Mouse (Mus musculus): ENCODE measurements around the gene Gjb4. TPM values are rescaled to one million over a fixed set of nuclear protein-coding genes. Genes with fewer than 3 reads are reported as not detected.

Gene Gjb4
- total RNA-seq (2021), result not detected

DNA sequence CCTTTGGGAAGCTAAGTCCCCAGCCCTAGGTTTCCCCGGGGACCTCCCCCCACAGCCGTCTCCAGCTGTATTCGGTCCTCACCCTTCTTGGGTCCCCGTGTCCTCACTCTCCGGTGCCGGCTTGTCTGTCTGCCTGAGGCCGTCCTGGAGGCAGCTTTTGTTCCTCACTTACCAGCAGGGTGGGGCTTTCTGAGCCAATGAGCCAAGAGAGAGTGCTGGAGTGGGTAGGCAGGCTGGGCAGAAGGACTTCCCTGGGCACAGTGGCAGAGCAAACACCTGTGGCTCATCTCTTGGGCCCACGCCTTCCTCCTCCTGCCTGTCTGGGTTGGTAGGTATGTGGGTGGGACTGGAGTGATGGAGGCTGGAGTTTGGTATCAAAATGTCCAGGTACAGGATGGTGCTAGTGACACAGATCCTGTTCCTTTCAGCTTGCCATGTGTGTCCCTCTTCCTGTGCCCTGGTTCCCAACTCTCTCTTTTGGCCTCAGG, at the start of gene Gjb4:
Gene Gjb4 (minus strand): TSS at position 131 of the 488 bp plus-strand sequence.
- intact Hi-C loops (cut with DNase I), result no loop called here
- DNase-seq (ENCODE audit: low spot score in 2 of 2), result peak in 1 of 2 experiments; percentile 20

DNA sequence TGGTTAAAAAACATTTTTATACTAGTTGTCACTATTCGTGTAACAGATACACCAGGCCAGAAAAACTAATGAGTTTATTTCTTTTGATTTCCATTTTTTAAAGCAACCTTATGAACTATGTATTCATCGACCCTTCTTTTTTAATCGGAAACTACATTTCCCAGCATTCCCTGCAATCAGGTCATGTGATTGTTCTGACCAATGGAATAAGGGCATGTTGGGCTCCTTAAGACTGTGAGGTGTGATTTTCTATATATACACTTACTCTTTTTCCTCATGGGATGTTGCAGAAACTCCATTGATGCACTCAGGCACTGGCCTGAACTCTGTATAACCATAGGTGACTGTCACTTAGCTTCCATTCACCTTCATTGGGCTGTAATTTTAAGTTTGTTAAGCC, 48.7 kb upstream of the Gjb4 start:
- intact Hi-C loops (cut with DNase I), result no loop called here
- peak in 1 of 2 experiments; percentile 9 for DNase-seq (ENCODE audit: low spot score in 2 of 2)

DNA sequence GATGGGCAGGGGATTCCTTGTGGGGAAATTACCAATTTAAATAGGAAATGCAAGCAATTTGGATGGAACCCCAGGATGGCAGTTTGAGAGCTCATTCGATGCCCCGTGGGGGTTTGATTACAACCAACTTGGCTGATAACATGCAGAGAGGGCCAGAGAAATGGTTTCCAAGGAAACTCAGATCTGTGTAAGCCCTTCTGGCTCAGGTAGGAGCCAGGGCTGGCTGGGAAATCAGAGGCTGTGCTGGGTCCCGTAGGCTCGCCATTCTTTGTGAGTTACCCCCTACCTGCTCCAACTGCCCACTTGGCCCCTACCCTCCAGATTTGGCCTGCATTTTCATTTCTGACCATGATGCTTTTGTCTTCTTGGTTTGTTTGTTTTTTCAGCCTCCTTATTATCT, 48.3 kb upstream of the Gjb4 start:
- intact Hi-C loops (cut with DNase I), result no loop called here
- DNase-seq (ENCODE audit: low spot score in 2 of 2), result no peak

GRCm38 (mm10) chr4:127400165-127401145, 46.6 kb upstream of the Gjb4 start:
- intact Hi-C loops (cut with DNase I), result no loop called here

GRCm38 (mm10) chr4:127395591-127395990, 41.7 kb upstream of the Gjb4 start:
- no peak for DNase-seq (ENCODE audit: low spot score in 2 of 2)
- intact Hi-C loops (cut with DNase I), result no loop called here

More at GRCm38 (mm10) chr4:127400165-127401145, 46.6 kb upstream of the Gjb4 start:
- peak; percentile 14 to 56 for DNase-seq (ENCODE audit: low spot score in 2 of 2)

DNA sequence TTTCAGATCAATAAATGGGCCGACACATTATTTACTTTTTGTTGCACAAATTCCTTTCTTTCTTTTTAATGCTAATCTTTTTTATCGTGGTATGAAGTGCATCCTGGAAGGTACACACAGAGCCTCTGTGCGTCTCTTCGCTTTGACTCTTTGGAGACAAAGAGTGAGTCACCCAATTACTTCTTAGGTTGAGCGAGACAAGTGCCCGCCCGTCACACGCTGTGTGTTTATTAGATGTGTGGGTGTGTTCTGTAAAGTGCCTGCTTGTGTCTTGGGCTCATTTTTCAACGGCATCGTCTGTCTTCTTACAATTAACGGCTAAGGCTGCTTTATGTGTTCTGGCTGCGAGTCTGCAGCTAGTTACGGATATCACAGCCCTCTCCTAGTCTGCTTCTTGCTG, 35.8 kb upstream of the Gjb4 start:
- intact Hi-C loops (cut with DNase I), result no loop called here
- DNase-seq (ENCODE audit: low spot score in 2 of 2), result peak in 1 of 2 experiments; percentile 49

- intact Hi-C loops (cut with DNase I), result no loop called here
- DNase-seq (ENCODE audit: low spot score in 2 of 2), result no peak
Measured at GRCm38 (mm10) chr4:127377344-127377743, 23.5 kb upstream of the Gjb4 start.

GRCm38 (mm10) chr4:127375541-127376177, 21.8 kb upstream of the Gjb4 start:
- intact Hi-C loops (cut with DNase I), result no loop called here

GRCm38 (mm10) chr4:127374645-127375044, 20.8 kb upstream of the Gjb4 start:
- DNase-seq (ENCODE audit: low spot score in 2 of 2), result no peak
- intact Hi-C loops (cut with DNase I), result no loop called here

More at GRCm38 (mm10) chr4:127375541-127376177, 21.8 kb upstream of the Gjb4 start:
- DNase-seq (ENCODE audit: low spot score in 2 of 2), result no peak

DNA sequence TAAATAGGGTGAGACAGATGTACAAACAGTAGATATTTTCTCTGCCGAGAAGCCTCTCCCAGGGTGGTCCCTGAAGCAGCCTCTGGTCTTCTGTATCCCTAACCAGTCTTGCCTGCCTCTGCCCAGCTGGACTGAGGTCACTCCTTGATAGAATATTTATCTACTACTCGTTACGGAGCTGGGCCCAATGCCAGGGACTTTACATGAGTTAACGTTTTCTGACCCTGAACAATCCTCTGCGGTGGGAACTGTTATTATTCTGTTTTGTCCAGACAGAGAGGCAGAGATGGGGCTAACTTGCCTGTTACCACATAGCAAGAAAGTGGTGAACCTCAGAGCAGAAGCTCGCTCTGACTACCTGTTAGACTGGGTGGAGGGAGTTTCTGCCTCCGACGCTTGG, 19.6 kb upstream of the Gjb4 start:
- intact Hi-C loops (cut with DNase I), result no loop called here

GRCm38 (mm10) chr4:127371546-127371945, 17.7 kb upstream of the Gjb4 start:
- no peak for DNase-seq (ENCODE audit: low spot score in 2 of 2)
- intact Hi-C loops (cut with DNase I), result no loop called here

More for the DNA sequence above, 19.6 kb upstream of the Gjb4 start:
- no peak for DNase-seq (ENCODE audit: low spot score in 2 of 2)

- intact Hi-C loops (cut with DNase I), result no loop called here
- no peak for DNase-seq (ENCODE audit: low spot score in 2 of 2)
Measured at GRCm38 (mm10) chr4:127370447-127370846, 16.6 kb upstream of the Gjb4 start.

DNA sequence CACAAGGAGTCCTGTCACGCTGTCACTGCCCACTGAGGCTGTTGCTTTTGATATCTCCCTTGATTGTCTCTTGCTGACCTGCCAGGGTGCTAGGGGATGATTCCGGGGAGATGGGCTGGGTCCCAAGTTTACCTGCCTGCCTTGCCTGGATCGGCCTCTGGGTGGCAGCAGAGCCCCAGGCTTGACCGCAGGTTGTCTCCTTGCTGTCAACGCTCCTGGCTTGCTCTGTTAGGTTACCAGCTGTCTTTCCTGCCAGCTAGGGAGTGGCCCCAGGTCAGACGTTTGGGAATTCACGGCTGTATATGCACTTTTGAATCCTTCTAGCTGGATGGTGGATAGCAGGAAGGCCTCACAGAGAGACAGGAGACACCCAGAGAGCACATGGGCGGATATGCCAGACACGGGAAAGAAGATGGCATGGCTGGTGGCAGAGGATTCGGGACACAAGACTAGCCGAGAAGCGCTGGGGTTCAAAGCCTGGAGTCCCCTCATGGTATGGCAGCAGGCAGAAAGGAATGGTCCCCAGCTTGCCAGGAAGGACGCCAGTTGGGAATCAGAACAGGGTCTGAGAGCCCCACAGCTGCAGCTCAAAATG, 14.6 kb upstream of the Gjb4 start:
- intact Hi-C loops (cut with DNase I), result loop anchor here (5.0 kb wide), 3 partner anchors 244 to 1174 kb away; partner anchors contain the start of gene Csmd2
- DNase-seq (ENCODE audit: low spot score in 2 of 2), result peak; percentile 65 to 69

DNA sequence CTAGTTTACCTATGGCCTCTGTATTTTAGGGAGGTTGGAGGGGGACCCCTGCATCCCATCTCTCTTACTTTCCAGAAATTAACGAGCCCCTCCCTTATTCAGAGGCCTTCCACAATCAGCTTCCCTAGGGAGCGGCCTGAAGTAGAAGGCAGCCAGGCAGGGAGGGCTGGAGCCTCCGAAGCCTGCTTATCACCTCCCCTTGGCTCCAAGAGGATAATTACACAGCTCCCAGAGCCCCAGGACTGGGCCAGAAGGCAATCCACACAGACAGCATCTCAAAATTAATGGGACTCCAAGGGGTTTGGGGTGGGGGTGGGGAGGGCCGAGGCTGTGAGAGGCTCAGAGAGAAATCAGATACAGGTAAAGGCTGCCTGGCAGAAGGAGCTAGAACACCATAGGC, 12.0 kb upstream of the Gjb4 start:
- intact Hi-C loops (cut with DNase I), result loop anchor here (5.0 kb wide), 3 partner anchors 246 to 1176 kb away; partner anchors contain the start of gene Csmd2
- DNase-seq (ENCODE audit: low spot score in 2 of 2), result no peak

DNA sequence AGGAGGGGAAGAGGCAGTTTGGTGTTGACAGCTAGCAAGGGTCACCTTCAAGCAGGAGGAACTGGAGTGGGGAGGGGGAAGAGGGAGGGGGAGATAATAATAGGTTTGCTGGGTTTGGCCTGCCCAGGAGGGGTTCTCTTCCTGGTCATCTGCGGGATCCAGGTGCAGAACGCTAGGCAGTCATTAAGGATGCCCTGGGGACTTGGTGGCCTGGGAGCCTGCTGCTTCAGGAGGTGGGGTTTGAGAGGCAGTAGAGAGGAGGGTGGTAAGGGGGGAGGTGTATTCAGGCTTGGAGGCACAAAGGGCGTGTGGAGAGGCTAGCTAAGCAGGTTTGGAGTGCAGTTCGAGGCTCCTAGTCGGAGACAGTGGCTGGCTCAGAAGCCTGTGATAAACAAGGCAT, 11.6 kb upstream of the Gjb4 start:
- intact Hi-C loops (cut with DNase I), result loop anchor here (5.0 kb wide), 3 partner anchors 247 to 1177 kb away; partner anchors contain the start of gene Csmd2
- DNase-seq (ENCODE audit: low spot score in 2 of 2), result no peak

- intact Hi-C loops (cut with DNase I), result no loop called here
- DNase-seq (ENCODE audit: low spot score in 2 of 2), result no peak
Measured at GRCm38 (mm10) chr4:127364431-127364830, 10.6 kb upstream of the Gjb4 start.

DNA sequence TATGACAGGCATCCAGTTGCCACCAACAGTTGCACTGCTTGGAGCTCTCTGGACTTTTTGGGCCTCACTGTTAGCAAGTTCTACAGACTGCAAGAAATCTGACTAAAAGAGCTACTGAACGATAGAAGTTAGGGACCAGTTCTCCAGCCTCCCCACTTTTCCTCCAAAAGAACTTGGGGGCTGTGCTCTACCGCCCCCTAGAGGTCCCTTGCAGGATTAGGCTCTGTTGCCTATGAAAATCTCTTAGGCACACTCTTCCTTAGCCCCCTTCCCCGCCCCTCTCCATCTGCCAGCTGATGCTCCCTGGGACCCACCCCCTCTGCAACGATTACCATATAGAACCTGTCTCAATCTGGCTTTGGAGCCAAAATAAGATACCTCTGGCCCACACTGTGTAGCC, 9.4 kb upstream of the Gjb4 start:
- intact Hi-C loops (cut with DNase I), result no loop called here
- DNase-seq (ENCODE audit: low spot score in 2 of 2), result no peak

GRCm38 (mm10) chr4:127362520-127362919, 8.6 kb upstream of the Gjb4 start:
- no peak for DNase-seq (ENCODE audit: low spot score in 2 of 2)
- intact Hi-C loops (cut with DNase I), result no loop called here

- no peak for DNase-seq (ENCODE audit: low spot score in 2 of 2)
- intact Hi-C loops (cut with DNase I), result no loop called here
Measured at GRCm38 (mm10) chr4:127358018-127358417, 4.1 kb upstream of the Gjb4 start, which contains the start of gene Gjb5. TSS of gene Gjb5 (minus strand) at chr4:127358181.
